Mouse (Mus musculus) hindbrain, embryonic 11.5 days (tissue): ENCODE measurements around the gene Pla2g2d. TPM values are rescaled to one million over a fixed set of nuclear protein-coding genes. Genes with fewer than 3 reads are reported as not detected.

Experiments
- ATAC-seq: fragments of 200-750 bp; cut with Nextera tagmentation; 2 replicates; pipeline ENCODE4 v1.8.0; 2017; ENCODE audit warnings: mild to moderate bottlenecking, moderate TSS enrichment, moderate library complexity; ENCODE audit not compliant: low FRiP score
- DNase-seq: peaks from one replicate; pipeline ENCODE4 v3.0.0-alpha.2; 2015; ENCODE audit warnings: low spot score
- H3K27ac ChIP-seq: fragments of 300-500 bp; sonication (generic); 2 replicates; pipeline ENCODE4 v1.5.1; 2014; ENCODE audit warnings: mild to moderate bottlenecking, low read depth, low read length
- H3K27me3 ChIP-seq: fragments of 300-500 bp; sonication (generic); 2 replicates; pipeline ENCODE4 v1.6.1; 2014; ENCODE audit warnings: mild to moderate bottlenecking, low read length, moderate library complexity, mixed read lengths; ENCODE audit not compliant: control insufficient read depth, insufficient read depth
- H3K36me3 ChIP-seq: fragments of 300-500 bp; sonication (generic); 2 replicates; pipeline ENCODE4 v1.6.1; 2014; ENCODE audit warnings: mild to moderate bottlenecking, low read length, moderate library complexity, mixed read lengths; ENCODE audit not compliant: control insufficient read depth, insufficient read depth
- H3K4me1 ChIP-seq: fragments of 300-500 bp; sonication (generic); replicated peaks from 2 replicates; pipeline ENCODE4 v1.6.1; 2014; ENCODE audit warnings: low read length, mixed read lengths; ENCODE audit not compliant: control insufficient read depth, insufficient read depth
- H3K4me2 ChIP-seq: fragments of 300-500 bp; sonication (generic); replicated peaks from 2 replicates; pipeline ENCODE4 v1.6.1; 2014; ENCODE audit warnings: mild to moderate bottlenecking, low read depth, low read length
- H3K4me3 ChIP-seq: fragments of 300-500 bp; sonication (generic); 2 replicates; pipeline ENCODE4 v1.5.1; 2014; ENCODE audit warnings: low read depth, low read length
- H3K9ac ChIP-seq: fragments of 300-500 bp; sonication (generic); 2 replicates; pipeline ENCODE4 v1.6.1; 2014; ENCODE audit warnings: low read depth, low read length
- H3K9me3 ChIP-seq: fragments of 300-500 bp; sonication (generic); 2 replicates; pipeline ENCODE4 v1.6.1; 2016; ENCODE audit warnings: low read length; ENCODE audit not compliant: control insufficient read depth
- WGBS: fragments of 180-500 bp; shearing (Covaris S2); extraction: QIAGEN DNeasy Blood & Tissue Kit; methylation state at CpG from one replicate; pipeline ENCODE4 v1.1.7; 2014; 5-methylcytosine and 5-hydroxymethylcytosine counted together
- polyA plus RNA-seq: library from polyadenylated mRNA; unstranded; fragments of >200 nt; fragmentation: Nextera tagmentation; extraction: Ambion mirVana; gene quantifications from 2 replicates; pipeline ENCODE4 v1.2.1, GENCODE M21; 2014

The Pla2g2d gene
- polyA plus RNA-seq, 1 experiment from 2014 or later, result 1.5 TPM

DNA sequence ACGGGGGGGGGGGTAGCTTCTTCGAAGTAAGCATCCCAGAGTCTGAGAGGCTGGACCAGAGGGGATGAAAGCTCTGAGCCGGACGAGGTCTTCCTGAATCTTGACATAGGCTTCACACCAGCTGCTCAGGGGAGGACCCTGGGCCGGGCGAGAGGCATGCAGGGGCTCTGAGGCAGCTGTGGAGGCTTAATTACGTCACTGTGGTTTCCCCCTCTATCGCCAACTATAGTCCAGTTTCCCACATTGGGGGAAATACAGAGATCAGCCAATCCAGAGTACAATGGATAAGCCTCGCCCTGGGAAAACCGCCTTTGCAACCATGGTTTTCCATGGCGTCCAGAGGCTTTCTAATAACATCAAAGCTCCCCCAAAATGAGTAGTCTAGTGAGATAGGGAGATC lies 51.6 kb downstream of the Pla2g2d start:
- no peak overlapping the region for H3K4me3 ChIP-seq
- ATAC-seq (no peak), DNase-seq (no peak)
- no peak overlapping the region for H3K4me2 ChIP-seq
- H3K9me3 ChIP-seq, result no peaks in the 10 kb centered on the region
- no peaks in the 10 kb centered on the region for H3K36me3 ChIP-seq
- H3K27ac ChIP-seq, result no peak overlapping the region
- H3K4me1 ChIP-seq, result no peaks in the 10 kb centered on the region
- H3K9ac ChIP-seq, result no peak overlapping the region
- no peaks in the 10 kb centered on the region for H3K27me3 ChIP-seq
- WGBS, result 77% methylated on average over 11 of the region's 11 CpGs

Other genes starting within 250 kb of the Pla2g2d start
- 0.46 and 0.77 TPM in 2 replicates for gene Vwa5b1, start 139.9 kb upstream of the Pla2g2d start, polyA plus RNA-seq
- 0.48 and 0.68 TPM in 2 replicates for gene Pla2g2c, start 50.9 kb upstream of the Pla2g2d start, polyA plus RNA-seq
- 2.8 and 4.3 TPM in 2 replicates for gene Ubxn10, start 38.6 kb upstream of the Pla2g2d start, polyA plus RNA-seq
- 0.12 TPM in 1 of 2 replicates, not detected in the other for gene Pla2g2f, start 18.1 kb upstream of the Pla2g2d start, polyA plus RNA-seq
- gene Pla2g5, start 87.7 kb downstream of the Pla2g2d start, polyA plus RNA-seq, result 0.39 TPM in 1 of 2 replicates, not detected in the other
- not detected in 2 replicates for gene Gm13030, start 98.2 kb downstream of the Pla2g2d start, polyA plus RNA-seq
- gene Pla2g2e, start 102.2 kb downstream of the Pla2g2d start, polyA plus RNA-seq, result not detected in 2 replicates
- gene Otud3, start 138.2 kb downstream of the Pla2g2d start, polyA plus RNA-seq, result 3.1 and 3.5 TPM in 2 replicates
- gene Rnf186, start 191.4 kb downstream of the Pla2g2d start, polyA plus RNA-seq, result not detected in 2 replicates
- 0.61 and 1.3 TPM in 2 replicates for gene Tmco4, start 197.2 kb downstream of the Pla2g2d start, polyA plus RNA-seq